Mouse (Mus musculus) embryonic fibroblast, embryonic 13.5 days (primary cell): ENCODE data around the gene Nme9. TPM values are rescaled to one million over a fixed set of nuclear protein-coding genes. Genes with fewer than 3 reads are reported as not detected.

Experiments used
- H3K27ac ChIP-seq: 2 replicates; pipeline ENCODE4 v1.5.1; 2012; ENCODE audit warnings: low read length, control low read depth, inconsistent platforms; ENCODE audit not compliant: insufficient read depth
- H3K4me1 ChIP-seq: 2 replicates; pipeline ENCODE4 v1.6.1; 2011; ENCODE audit warnings: low read length; ENCODE audit not compliant: control insufficient read depth, insufficient read depth
- H3K4me3 ChIP-seq: 2 replicates; pipeline ENCODE4 v1.5.1; 2011; ENCODE audit warnings: mild to moderate bottlenecking, control low read depth, low read length; ENCODE audit not compliant: insufficient read depth
- CTCF ChIP-seq: IDR thresholded peaks from 2 replicates; pipeline ENCODE4 v1.5.1; 2011; ENCODE audit warnings: mild to moderate bottlenecking, control low read depth, low read length, moderate library complexity, borderline replicate concordance; ENCODE audit not compliant: insufficient read depth
- POLR2A ChIP-seq: IDR thresholded peaks from 2 replicates; pipeline ENCODE4 v1.6.1; 2011; ENCODE audit warnings: low read depth, mild to moderate bottlenecking, control low read depth, low read length, moderate library complexity
- polyA plus RNA-seq: library from polyadenylated mRNA; stranded (reverse); fragments of >200 nt; gene quantifications from 2 replicates; pipeline ENCODE4 v1.2.4, GENCODE M21; 2011; ENCODE audit warnings: low read depth; ENCODE audit not compliant: missing spikeins, insufficient read length

Nme9 gene
- polyA plus RNA-seq, 1 experiment, result not detected

DNA sequence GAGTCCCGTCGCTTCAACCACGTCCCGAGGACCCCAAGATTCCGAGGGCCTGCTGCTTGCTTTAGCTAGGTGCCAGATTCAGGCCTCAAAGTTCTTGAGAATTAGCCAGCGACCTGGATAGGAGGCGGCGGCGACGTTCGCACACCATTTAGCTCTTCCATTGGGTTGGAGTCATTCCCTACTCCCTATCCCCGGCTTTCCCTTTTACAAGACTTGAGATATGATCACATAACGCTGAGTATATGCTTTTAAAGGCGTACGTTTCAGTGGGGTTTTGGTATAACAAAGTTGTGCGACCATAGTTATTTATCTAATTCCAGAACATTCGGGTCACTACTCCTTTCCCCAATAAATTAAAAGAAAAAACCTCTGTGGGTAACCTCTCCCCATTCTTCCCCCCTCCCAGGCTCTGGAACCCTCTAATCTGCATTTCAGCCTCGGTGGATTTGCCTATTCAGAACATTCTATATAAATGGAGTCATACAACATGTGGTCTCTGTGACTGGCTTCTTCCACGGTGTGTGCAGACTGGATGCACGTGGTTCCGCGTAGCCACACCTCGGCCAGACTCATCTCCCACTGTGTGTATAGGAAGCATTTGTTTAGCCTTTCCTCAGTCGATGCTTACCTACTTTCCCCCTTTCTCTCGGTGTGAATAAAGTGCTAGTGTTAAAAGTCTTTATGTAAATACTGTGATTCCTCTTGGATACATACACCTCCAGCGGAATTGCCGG, 14.1 kb upstream of the Nme9 start, which contains the start of gene Mras:
TSS of gene Mras (minus strand) at position 351 of the 734 bp plus-strand sequence.
- peak within 1 kb of the TSS; percentile 62 for H3K4me3 ChIP-seq
- peaks cover 3% of the 10 kb centered on the region; the same call in 1 of the 2 replicates for H3K4me1 ChIP-seq
- peak within 1 kb of the TSS; percentile 88 for H3K27ac ChIP-seq
- no peak for TF ChIP-seq CTCF
- peak; percentile 19; the same call in 1 of the 2 replicates for TF ChIP-seq POLR2A

DNA sequence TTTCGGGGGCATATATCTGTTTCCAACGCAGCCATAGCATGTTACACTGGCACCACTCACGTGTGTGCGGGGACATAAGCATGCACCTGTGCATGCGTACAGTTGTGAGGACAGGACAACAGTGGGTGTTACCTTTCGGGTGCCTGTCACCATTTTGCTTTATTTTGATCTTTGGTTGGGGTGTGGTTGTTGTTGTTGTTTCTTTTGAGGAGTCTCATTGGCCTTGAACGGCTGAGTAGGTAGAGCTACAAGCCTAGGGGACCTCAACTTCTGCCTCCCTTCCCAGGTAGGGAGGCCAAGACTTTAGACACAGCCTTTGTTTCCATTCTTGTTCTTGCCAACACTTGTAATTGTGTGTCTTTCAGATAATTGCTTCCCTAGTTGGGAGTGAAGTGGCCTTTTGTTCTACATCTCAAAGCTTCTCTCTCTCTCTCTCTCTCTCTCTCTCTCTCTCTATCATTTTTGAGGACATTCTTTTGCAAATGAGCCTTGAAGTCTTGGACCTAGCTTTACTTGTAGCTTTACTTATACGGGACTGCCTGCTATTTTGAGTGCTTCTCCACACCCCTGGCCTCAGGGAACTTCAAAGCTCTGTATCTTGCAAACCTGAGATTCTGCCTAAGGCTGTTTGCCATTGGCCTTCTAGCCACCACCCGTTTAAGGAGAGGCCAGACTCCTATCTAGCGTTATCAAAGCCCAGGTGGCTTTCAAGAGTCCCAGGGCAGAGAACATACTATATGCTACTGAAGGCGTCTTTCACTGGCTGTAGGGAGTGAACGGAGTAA, 13.3 kb upstream of the Nme9 start:
- Histone ChIP-seq H3K4me3 (no peak overlapping the region), H3K4me1 (peaks cover 3% of the 10 kb centered on the region; the same call in 1 of the 2 replicates), H3K27ac (no peak overlapping the region)
- TF ChIP-seq CTCF (no peak), POLR2A (no peak)

DNA sequence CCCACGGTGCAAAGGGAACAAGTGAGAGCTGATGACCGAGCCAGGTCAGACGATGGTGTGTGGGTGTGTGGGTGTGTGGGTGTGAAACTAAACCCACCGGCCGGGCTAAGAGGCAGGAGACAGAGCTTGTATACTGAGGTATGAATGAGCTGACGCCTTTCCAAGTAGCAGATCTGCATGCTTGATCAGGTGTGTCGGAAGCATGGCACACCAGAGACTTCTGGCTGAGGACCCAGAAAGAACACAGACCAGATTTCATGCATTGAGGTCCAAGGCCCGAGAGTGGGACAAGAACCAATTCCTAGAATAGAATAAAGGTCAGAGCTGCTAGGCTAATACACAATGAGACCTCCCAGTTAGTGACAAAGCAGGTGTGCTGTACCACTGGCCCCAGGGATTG, 12.2 kb upstream of the Nme9 start:
- peaks cover 3% of the 10 kb centered on the region; the same call in 1 of the 2 replicates for H3K4me1 ChIP-seq
- TF ChIP-seq CTCF (no peak), POLR2A (no peak)
- H3K4me3 ChIP-seq, result no peak overlapping the region
- no peak overlapping the region for H3K27ac ChIP-seq

DNA sequence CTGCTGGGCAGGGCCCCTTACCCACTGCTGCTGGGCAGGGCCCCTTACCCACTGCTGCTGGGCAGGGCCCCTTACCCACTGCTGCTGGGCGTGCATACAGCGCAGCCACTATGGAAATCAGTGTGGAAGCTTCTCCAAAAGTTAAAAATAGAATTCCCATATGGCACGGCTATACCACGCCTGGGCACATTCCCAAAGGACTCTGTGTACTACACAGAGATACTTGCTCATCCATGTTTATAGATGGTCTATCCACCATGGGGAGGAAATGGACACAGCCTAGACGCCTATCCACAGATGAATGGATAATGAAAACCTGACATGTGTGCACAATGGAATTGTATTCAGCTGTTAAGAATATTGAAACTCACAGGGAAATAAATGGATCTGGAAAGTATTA, 10.3 kb upstream of the Nme9 start:
- no peak overlapping the region for H3K4me3 ChIP-seq
- TF ChIP-seq CTCF, result no peak
- TF ChIP-seq POLR2A, result no peak

DNA sequence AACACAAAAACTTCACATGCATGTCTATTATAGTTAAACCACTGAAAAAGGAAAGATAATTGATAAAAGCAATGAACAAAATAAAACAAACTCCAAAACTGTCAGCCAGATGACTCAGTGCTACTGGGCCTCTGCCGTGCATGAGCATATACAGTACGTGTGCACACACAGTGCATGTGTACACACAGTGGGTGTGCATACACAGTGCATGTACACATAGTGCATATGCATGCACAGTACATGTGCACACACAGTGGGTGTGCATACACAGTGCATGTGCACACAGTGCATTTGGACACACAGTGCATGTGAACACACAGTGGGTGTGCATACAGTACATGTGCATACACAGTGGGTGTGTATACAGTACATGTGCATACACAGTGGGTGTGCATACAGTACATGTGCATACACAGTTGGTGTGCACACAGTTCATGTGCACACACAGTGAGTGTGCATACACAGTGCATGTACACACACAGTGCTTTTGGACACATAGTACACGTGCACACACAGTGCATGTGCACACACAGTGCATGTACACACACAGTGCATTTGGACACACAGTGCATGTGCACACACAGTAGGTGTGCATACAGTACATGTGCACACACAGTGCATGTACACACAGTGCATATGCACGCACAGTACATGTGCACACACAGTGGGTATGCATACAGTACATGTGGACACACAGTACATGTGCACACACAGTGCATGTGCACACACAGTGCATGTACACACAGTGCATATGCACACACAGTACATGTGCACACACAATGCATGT, 9.4 kb upstream of the Nme9 start:
- Histone ChIP-seq H3K27ac (no peak overlapping the region), H3K4me3 (no peak overlapping the region), H3K4me1 (peaks cover 11% of the 10 kb centered on the region)
- TF ChIP-seq CTCF (peak; percentile 19; the same call in 1 of the 2 replicates), POLR2A (no peak)

More for the DNA sequence above, 10.3 kb upstream of the Nme9 start:
- H3K4me1 ChIP-seq, result peaks cover 11% of the 10 kb centered on the region
- no peak overlapping the region for H3K27ac ChIP-seq

DNA sequence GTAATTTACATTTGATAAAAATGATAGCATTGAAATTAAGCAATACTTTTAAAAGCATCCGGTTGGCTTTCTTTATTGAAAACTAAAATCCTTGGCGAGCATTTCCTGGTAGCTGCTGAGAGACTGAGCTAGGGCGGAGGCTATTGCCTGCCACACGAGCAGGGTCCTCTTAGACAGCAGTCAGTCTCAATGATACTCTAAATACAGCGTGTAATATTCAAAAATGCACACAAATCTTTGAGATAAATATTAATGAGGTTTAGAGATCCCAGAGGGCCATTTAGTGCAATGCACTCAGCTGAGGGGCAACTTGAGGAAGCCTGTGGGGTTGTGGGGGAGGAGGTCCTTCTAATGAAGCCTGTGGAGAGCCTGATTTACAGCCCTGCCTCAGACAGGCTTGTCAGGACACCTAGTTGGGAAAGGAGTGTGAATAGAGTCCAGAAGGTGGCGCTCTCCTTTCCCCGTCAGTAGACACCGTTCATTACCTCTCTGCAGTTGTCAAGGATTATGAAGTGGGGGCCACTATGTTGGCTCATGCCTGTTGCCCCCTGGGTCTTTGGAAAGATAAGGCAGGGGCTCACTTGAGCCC, 6.6 kb upstream of the Nme9 start:
- Histone ChIP-seq H3K4me3 (no peak overlapping the region), H3K4me1 (peaks cover 11% of the 10 kb centered on the region), H3K27ac (no peak overlapping the region)
- TF ChIP-seq POLR2A (no peak), CTCF (no peak)

DNA sequence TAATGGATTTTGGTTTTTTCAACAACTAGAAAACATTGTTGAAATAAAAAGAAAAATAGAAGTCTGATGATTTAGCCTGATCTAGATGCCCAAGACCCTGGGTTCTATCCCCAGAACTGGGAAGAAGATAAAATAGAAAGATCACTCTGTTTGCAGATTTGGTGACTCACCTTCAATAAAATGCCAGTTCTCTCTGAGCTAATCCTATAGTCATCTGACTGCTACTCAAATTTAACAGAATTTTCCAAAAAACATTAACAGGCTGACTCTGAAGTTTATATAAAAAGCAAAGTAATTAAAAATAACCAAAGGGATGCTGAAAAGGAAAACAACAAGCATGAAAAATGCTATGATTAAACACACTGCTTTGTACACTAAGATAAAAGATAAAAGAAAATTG, 5.0 kb upstream of the Nme9 start:
- H3K27ac ChIP-seq, result no peak overlapping the region
- TF ChIP-seq POLR2A (no peak), CTCF (no peak)
- H3K4me3 ChIP-seq, result no peak overlapping the region
- H3K4me1 ChIP-seq, result peaks cover 11% of the 10 kb centered on the region

DNA sequence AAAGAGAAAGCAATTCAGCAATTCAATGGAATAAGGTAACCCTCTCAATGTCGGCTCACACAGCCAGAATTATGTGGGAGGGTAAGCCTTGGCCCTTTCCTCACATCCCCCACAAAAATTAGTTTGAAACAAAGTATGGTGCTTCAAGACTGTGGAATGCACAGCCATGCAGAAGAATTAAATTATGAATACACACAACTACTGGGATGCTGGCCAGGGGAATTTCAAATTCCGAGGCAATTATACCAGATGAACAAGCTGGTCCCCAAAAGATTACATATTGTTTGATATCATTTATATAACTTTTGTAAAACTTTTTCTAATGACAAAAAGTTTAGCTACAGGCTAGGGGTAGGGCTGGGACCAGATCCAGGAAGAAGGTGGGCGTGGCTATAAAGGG, 4.0 kb upstream of the Nme9 start:
- Histone ChIP-seq H3K4me3 (no peak overlapping the region), H3K27ac (peak overlapping the region; percentile 82; the same call in 1 of the 2 replicates), H3K4me1 (peaks cover 11% of the 10 kb centered on the region)
- TF ChIP-seq CTCF (no peak), POLR2A (no peak)
